Mouse (Mus musculus) frontal cortex, postnatal 14 days (tissue): ENCODE results near the gene Lpp.
"Not testable (repeated sequence)": the region's sequence is repeated elsewhere in the genome, so short reads cannot be mapped to it uniquely, and the experiment has no call there.

Source experiments
- DNase-seq, 2 experiments: peaks; one replicate each; pipeline ENCODE4 v3.0.0; 2022; ENCODE audit warnings: low spot score in 2 of 2

Lpp gene

GRCm38 (mm10) chr16:24966460-24966859, 573.2 kb downstream of the Lpp start:
- no peak for DNase-seq

DNA sequence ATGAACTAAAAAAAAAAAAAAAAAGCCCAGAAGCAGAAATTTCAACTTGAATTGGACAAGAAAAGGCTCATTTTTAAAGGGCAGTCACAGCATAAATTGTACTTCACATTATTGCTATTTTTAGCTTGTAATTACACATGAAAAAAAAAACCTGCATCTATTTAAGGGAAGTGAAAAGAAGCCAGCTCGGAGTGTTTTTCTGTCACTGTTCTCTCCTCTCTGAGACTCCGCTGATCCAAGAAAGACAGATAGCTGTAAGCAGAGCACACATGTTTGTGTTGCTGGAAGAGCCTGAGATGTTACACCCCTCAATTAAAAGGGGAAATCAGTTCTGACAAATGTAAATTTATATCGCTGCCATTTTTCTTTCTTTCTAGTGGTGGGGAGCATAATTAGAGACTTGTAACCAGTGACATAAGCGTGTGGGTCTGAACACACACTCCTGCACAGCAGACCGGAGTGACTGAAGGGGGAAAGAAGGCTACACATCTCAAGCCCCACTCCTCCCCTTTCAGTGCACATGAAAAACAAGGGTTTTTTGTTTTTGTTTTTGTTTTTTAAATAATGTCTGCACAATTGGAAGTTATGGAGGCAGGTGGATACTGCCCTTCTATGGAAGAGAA, 579.8 kb downstream of the Lpp start:
- no peak for DNase-seq

- DNase-seq, result no peak
Measured at GRCm38 (mm10) chr16:24977771-24978170, 584.5 kb downstream of the Lpp start.

DNA sequence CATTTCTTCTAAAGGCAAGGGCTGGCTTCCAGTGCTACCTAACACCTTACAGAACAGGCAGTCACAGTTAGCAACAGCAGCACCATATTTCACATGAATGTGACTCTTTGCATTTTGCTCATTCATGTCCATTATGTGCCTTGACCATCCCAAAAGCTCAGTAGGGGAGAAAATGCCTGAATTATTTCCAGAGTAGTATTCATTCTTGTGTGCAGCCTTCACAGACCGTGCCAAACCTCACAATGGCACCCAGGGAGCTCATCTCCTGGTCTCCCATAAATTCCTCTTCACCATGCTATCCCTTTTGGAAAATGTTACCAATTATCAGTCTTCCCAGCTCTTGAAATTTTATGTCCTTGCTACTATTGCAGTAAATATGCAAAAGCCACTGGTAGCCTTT, 584.9 kb downstream of the Lpp start:
- no peak for DNase-seq

DNA sequence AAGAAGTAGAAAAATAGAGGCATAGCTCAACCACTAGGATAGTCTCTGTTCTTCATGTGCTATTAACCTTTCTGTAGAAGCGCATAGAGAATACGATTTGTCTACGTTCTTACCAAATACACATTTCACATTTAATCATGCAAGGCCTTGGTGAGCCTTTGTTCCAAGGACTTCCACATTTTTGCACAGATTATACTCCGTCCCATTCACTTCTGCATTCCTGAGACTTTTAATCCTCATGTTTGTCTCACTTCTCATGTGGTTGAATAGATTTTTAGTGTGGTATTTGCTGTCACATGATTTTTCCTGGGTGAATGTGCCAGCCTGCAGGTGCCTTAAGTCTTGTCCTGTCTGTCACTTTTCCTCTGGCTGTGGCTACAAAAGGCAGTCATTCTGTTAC, 586.1 kb downstream of the Lpp start:
- DNase-seq, result no peak

DNA sequence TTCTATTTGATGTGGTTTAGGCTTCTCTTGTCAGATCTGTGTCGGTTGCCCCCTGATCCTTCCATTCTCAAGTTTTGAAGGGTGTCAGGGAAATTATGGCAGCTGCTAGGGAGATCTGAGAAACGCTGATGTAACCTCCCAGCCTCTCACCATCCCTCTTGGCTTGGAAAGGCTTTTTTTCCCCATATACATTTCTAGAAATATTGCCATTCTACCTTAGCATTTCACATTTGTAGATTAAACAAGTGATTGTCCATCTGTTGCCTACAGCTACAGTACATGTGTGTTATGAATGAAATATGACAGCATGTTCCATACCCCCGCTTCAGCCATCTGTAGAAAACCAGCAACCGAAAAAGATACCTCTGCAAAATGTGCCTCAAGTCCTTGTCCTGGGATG, 589.5 kb downstream of the Lpp start:
- no peak for DNase-seq

DNA sequence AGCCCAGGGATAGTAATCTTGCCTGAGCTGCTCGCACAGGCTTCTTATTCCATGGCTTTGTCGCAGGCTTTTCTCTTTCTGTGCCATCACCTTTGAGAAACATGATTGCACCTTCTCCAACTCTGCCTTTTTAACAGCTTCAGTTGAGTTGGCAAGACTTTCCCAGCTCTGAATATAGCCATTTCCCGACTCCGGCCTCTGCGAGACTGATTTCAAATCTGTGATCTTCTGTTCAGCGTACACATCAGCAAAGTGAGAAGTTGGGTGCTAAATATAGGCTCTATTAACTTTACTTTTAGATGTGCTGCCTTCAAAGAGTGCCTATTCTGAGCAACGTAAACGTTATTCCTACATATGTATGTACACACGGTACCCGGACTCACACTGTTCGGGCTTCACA, 597.0 kb downstream of the Lpp start:
- no peak for DNase-seq

DNA sequence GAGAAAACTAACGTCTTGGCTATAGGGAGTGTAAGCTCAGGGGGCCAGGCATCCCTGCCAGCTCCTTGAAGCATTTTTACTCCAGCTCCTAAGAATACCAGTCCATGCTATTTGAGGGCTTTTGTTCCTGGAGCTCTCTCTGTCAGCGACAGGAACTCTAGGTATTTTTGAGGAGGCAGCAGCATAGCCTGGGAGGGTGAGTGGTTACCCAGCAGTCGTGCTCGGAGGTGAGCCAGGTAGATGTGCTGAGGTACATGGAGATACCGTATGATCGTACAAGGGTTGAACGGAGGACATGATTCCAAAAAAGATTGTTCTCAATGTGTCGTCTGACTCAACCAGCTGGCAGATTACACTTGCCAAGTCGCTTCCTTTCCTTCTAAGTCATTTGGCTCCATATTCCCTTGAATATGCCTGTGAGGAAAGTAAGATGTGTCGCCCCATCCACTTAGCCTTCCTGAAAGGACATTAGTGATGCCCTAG, 597.8 kb downstream of the Lpp start:
- peak; percentile 30 to 40 for DNase-seq

DNA sequence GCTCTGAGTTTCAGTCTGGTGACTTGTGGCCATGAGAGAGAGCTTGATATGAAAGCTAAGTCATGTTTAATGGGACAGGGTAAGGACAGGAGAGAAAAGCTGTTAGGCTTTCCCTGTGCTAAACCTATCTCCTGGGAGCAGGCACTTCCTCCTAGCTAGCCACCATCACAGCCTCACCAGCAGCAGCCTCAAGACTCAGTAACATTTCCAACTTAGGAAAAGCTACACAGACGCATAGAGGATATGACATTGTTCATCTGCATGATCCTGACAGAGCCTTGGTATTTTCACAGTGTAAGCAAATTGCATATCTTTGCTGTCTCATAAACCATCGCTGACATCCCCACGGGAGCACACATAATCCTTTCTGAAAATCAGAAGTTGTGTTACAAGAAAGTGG, 598.7 kb downstream of the Lpp start:
- DNase-seq, result no peak

GRCm38 (mm10) chr16:24992494-24992893, 599.2 kb downstream of the Lpp start:
- no peak for DNase-seq

DNA sequence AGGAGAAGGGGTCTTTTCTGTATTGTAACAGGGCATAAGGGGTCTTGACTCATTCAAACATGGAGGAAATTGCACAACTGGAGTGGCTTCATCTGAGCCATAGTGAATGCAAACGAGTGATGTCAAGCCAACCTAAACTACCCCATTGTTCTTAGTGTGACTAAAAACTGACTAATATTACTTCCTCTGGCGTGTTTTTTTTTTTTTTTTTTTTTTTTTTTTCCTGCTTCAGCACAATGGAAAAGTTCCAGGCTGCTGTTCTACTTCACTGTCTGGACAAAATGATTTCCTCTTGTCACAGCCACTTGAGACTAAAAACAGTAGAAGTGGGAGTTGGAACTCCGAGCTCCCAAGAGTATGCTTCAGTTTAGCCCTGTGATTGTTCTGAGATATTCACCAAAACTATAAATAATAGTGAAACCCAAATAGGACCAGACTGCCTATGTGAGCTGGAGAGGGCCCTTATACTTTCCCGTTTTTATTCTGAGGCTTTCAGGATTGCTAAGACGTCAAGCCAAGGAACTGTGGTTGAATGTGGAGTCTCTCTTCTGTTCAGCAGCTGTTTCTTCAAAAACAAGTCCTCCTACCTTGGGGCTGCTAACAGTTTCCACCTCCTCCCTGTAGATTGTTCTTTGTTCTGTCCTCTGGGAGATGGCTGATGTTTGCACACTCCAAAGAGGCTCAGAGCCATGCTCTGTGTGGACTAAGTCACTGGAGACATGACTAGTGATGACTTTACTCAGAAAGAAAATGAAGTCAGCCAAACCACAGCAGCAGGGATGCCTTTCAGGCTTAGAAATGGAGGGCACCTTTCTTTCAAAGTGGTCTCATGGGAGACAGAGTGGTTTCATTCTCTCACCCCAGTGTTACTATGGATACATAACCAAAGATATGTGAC, 617.9 kb downstream of the Lpp start:
- DNase-seq, result no peak

DNA sequence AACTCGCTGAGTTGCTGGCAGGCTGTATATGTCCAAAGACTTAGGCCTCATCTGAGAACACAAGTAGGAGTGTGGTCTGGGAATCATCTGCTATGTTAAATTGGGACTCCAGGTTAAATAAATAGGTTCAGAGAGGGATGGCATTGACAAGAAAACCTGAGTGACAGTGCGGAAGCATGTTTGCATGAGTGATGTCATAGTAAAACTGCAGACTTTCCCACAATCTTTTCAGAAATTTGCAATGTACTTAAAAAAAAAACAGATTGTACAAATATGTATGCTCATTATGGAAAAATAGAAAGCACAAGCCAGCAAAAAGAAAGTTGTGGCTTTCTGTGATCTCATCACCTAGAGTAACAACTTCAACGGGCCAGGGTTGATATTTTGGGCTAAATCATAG, 619.6 kb downstream of the Lpp start:
- DNase-seq, result no peak

- peak; percentile 58 to 78 for DNase-seq
Measured at GRCm38 (mm10) chr16:25016261-25016836, 623.0 kb downstream of the Lpp start.

DNA sequence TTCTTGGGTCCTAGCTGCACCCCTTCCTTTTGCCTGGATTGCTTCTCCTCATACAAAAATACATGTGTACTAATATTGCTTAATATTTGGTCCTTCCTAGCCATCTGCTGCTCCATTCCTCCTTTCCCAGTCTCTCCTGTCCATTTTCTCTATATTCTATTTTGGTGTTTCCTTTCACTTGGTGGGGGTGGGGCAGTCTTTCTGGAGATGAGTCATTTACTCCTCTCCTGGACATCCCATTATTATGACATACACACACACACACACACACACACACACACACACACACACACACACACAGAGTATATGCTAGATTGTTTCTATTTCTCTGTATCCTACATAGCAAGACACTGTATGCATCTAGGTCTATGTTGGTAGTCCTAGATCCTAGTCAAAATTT, 623.7 kb downstream of the Lpp start:
- DNase-seq, result no peak

- DNase-seq, result not testable (repeated sequence)
Measured at GRCm38 (mm10) chr16:25021743-25022359, 628.5 kb downstream of the Lpp start.

DNA sequence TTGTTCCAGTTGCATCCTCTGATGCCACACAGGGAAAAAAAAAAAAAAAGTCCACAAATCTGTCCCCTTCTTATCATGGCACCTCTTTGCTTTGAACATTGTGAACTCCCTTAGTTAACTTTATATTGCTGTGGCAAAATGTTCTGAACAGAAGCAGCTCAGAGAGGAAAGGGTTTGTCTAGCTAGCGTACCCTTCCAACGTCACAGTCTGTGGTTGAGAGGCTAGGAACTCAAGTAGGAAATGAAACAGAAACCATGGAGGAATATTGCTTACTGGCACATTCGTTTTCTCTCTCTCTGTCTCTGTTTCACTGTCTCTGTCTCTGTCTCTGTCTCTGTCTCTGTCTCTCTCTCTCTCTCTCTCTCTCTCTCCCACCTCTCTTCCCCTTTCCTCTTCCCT, 631.3 kb downstream of the Lpp start:
- DNase-seq, result no peak

DNA sequence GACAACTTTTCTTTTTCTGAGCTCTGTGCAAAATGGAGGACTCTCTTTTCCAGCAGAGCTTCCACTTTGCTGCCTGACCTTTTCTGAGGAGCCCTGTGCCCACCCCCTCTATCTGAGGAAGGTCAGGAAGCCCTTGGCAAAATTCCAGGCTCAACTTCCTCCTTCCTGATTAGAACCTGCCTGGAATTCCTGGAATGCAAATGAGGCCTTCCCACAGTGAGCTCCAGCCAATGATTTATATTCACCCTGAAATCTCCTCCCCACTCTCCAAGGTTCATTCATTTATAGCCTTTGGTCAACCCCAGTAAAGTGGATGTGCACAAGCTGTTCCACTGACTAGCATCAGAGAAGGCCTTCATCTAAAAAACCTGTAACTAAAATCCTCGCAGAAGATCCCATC, 632.9 kb downstream of the Lpp start:
- no peak for DNase-seq

GRCm38 (mm10) chr16:25029548-25029947, 636.2 kb downstream of the Lpp start:
- DNase-seq, result no peak

DNA sequence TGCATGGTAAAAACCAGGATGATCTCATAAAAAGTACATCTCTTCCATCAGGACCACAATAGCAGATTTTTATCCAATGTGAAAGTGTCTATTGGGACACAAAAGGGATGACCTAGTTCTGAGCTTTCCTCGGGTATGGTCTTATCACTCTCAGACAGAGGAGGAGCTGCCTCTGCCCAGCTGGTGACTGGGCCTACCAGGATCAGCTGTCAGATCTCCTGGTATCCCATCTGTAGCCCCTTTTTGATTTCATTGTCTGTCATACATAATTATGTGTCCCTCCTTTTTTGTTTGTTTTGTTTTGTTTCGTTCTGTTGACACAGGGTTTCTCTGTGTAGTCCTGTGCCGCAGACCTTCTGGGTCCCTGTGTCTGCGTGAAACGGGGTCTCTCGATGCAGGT, 644.1 kb downstream of the Lpp start:
- no peak for DNase-seq

GRCm38 (mm10) chr16:25038529-25038928, 645.2 kb downstream of the Lpp start:
- no peak for DNase-seq

DNA sequence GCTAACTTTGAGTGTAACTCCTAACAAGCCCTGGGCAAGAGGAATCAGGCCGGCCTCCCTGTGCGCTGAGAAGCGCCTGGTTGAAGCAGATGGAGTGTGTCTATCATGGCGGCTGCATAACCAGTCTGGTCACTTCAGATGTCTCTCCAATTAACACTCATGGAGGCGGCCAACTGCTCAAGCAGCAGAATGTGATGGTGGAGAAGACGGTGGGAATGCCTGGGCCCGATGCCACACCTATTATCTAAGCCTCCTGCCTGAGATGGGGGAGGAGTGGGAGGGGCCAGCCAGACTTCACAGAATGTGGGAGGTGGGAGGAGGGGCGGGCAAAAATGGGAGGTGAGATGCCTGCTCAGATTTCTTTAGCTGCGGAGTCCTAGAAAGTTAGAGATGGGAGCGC, 646.6 kb downstream of the Lpp start:
- DNase-seq, result peak; percentile 56 to 57

DNA sequence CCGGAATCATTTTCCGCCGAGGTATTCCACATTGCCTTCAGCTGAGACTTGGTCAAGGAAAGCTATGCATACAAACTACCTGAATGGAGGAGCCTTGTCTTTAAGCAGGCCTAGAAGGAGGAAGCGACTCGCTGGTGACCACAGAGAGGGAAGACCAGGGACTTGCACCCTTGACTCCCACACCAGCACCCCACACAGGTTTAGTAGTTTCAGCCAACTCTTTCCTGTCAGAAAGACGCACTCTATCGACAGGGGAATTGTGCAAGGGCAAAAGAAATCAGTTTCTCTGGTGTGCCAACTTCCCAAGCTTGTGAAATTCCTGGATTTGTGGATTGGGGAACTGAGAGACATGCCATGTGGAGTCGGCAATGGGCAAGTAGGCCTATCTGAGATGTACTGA, 647.9 kb downstream of the Lpp start:
- no peak for DNase-seq
